Mouse (Mus musculus): ENCODE results near the gene Oprd1. TPM values are rescaled to one million over a fixed set of nuclear protein-coding genes. Genes with fewer than 3 reads are reported as not detected.

Oprd1 gene
- total RNA-seq, 2 experiments from 2014 or later = 0.51 to 0.55 TPM

Other genes with a start within 250 kb of the Oprd1 start
- gene Tmem200b, start 222.7 kb downstream of the Oprd1 start, total RNA-seq (2021) = 1 to 10 TPM; 7.4 to 9.4 TPM
- gene Gm10300, start 69.8 kb downstream of the Oprd1 start, total RNA-seq (2021) = under 1 TPM; 0.15 to 0.55 TPM
- 10 to 100 TPM; 77.8 to 79.6 TPM for gene Epb41, start 69.2 kb downstream of the Oprd1 start, total RNA-seq (2021)
- gene Ythdf2, start 67.8 kb upstream of the Oprd1 start, total RNA-seq (2021) = 10 to 100 TPM; 48.9 to 54.4 TPM
- gene Gmeb1, start 117.1 kb upstream of the Oprd1 start, total RNA-seq (2021) = 10 to 100 TPM; 16.5 to 18.7 TPM
- 10 to 100 TPM; 21.8 to 24.7 TPM for gene Taf12, start 129.9 kb upstream of the Oprd1 start, total RNA-seq (2021)
- gene Rab42, start 158.9 kb upstream of the Oprd1 start, total RNA-seq (2021) = 1 to 10 TPM; 1.2 to 3.7 TPM
- gene Trnau1ap, start 185.1 kb upstream of the Oprd1 start, total RNA-seq (2021) = 10 to 100 TPM; 35.3 to 43.3 TPM
- gene Rcc1, start 209.1 kb upstream of the Oprd1 start, total RNA-seq (2021) = 10 to 100 TPM; 19.1 to 24.8 TPM